Mouse (Mus musculus) kidney, postnatal 36 days (tissue): ENCODE measurements around the gene Pecam1.
A peak's percentile ranks its signal among the peaks of the same experiment; 100 is the strongest.
"Not testable (repeated sequence)": the region's sequence is repeated elsewhere in the genome, so short reads cannot be mapped to it uniquely, and the experiment has no call there.

Experiments
- DNase-seq, 2 experiments: peaks; one replicate each; pipeline ENCODE4 v3.0.0; 2021 to 2022; ENCODE audit warnings: mixed read lengths in 2 of 2

The Pecam1 gene

DNA sequence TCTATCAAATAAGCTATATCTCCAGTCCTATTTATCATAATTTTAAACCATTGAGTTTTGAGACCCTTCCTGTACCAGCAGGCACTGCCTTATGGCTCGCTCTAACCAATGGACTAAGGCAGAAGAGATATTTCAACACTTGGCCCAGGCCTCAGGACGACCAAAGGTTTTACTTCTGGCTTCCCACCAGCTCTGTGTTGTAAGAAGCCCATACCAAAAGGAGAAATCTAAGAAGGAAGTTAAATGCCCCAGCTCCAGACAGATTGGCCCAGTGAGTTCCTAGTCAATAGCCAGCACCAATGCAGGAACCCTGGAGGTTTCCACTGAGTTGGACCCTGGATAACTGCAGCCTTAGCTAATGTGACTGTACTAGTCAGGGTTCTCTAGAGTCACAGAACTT lies 126.8 kb downstream of the Pecam1 start:
- DNase-seq = no peak

DNA sequence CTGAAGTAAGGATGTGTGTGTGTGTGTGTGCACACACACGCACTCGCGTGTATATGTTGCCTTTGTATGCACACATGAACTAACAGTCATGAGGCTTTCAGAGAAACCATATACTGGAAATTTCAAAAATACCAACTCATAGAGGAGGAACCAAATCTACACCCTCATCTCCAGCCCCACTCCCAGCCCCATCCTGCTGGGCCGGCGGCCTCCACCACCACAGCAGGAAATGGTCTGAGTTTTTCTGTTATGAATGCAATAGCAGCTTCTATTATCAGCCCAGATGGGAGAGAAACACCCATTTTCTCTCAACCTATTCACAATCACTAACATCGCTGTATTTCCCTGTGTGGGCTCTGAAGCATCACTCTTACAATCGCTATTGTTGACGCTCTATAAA lies 128.4 kb downstream of the Pecam1 start:
- no peak for DNase-seq

DNA sequence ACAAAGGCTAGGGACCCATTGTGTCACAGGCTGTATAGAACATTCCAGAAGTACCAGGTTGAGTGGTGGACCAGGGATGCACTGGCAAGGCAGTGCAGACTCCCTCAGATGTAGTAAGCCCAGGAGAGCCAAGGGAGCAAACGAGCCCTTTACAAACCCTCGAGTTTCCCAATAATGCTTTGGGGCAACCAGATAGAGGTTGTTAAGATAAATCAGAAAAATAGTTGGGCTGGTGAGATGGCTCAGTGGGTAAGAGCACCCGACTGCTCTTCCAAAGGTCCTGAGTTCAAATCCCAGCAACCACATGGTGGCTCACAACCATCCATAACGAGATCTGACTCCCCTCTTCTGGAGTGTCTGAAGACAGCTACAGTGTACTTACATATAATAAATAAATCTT lies 131.7 kb downstream of the Pecam1 start:
- DNase-seq = not testable (repeated sequence)

DNA sequence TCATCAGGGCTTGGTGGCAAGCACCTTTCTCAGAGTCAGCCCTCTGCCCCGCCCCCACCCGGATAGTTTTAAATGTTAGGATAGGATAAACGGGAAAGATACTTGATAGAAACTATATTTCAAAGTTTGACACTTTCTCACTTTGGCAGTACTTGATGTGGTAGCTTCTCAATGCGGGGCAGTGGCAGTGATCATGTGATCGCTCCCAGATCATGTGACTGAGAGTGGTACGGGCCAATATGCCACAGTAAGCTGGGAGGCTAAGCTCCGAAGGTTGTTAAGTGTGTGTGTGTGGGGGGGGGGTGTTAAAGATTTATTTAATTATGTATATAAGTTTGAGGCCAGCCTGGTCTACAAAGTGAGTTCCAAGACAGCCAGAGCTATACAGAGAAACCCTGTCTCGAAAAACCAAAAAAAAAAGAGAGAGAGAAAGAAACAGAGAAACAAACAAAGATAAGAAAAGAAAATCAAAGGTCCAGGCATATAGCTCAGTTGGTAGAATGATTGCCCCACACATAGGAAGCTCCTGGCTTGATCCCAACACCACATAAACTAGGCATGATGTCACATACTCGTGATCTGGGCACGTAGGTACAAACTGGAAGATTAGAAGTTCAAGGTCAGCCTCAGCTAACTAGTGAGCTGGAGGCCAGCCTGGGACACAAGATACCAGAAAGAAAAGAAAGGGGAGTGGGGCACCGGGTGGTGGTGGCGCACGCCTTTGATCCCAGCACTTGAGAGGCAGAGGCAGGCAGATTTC lies 132.4 kb downstream of the Pecam1 start:
- DNase-seq = peak in 1 of 2 experiments; percentile 34

DNA sequence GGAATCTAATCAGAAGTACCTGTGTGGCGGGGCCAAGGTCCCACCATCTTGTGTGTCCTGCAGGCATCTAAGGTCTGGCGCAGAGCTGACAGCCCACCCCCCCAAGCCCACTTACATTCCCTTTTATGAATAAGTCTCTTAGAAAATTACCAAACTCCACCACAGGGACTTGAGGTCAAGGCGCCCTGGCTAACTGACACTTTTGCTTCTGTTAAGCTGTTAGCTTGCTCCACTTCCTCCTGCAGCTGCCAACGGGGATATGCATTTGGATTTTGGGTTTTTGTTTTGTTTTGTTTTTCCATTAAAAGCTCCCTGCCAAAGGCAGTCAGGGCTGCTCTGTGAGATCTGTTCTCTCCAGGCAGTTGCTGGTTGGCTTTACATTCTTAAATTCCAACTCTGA lies 134.9 kb downstream of the Pecam1 start:
- no peak for DNase-seq

DNA sequence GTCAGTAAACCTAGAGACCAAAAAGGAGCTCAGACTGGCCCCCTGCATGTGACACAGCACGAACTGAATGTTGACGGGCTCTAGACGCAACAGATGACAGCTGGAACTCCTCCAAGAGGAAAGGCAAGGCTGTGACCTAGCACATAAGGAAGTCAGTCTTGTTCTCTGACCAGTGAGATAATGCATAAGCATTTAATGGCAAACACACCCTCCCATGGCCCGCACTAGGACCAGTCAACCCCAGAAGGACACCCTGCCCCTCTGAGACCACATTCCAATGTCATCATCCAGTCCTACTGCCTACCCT lies 136.1 kb downstream of the Pecam1 start:
- no peak for DNase-seq

DNA sequence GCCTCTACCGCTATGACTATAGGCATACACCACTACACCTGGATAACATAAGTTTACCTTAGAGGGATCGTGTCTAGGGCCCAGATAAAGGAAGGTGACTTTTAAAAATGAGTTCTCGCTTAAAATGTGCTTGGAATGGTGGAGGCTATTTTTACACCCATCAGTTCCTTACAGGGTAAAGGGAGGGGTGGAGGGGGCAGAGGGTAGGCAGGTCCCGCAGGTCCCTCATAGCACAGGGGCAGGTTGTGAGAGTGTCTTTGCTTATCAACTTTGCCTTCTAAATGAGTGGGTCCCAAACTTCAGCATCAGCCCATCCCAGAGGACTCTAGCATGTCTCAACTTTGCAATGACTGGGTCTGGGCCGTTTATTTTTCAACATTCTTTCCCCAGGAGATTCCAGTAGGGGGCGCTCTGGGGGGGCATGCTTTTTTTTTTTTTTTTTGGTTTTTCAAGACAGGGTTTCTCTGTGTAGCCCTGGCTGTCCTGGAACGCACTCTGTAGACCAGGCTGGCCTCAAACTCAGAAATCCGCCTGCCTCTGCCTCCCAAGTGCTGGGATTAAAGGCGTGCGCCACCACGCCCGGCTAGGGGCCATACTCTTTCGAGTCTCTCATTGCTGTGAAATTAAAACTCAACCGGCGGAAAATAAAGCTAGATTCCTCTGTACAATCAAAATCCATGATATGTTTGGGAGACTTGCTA lies 136.6 kb downstream of the Pecam1 start:
- peak in 1 of 2 experiments; percentile 33 for DNase-seq

DNA sequence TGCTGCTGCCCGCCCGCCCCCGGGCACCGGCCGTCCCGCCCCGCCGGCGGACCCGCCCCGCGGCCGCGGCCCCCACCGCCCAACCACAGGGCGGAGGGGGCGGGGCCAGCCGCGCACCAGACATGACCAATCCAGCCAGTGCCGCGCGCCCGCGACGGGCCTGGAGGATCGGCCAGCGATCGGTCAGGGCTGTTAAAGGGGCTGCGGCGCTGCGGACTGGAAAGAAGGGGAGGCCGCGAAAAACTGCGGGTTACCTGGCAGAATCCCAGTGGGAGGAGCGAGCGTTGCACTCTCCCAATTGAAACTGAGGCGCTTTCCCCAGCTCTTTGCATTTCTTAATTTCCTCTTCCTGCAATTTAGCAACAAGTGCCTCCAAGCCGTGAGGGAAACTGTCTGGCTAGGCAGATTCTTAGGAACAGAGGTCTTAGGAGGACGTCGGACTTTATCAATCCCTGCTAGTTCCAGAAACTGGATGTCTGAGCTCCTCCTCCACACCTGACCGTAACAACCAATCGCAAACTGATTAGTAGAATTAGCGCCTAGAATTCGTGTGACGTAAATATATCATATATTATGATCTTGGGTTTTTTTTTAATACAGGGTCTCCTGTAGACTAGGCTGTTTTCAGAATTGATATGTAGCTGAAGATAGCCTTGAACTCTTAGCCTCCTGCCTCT lies 137.3 kb downstream of the Pecam1 start, which contains the start of gene Tex2:
Gene Tex2, minus strand, starts transcription at position 463 of the 677 bp plus-strand sequence.
- peak; percentile 99 for DNase-seq

DNA sequence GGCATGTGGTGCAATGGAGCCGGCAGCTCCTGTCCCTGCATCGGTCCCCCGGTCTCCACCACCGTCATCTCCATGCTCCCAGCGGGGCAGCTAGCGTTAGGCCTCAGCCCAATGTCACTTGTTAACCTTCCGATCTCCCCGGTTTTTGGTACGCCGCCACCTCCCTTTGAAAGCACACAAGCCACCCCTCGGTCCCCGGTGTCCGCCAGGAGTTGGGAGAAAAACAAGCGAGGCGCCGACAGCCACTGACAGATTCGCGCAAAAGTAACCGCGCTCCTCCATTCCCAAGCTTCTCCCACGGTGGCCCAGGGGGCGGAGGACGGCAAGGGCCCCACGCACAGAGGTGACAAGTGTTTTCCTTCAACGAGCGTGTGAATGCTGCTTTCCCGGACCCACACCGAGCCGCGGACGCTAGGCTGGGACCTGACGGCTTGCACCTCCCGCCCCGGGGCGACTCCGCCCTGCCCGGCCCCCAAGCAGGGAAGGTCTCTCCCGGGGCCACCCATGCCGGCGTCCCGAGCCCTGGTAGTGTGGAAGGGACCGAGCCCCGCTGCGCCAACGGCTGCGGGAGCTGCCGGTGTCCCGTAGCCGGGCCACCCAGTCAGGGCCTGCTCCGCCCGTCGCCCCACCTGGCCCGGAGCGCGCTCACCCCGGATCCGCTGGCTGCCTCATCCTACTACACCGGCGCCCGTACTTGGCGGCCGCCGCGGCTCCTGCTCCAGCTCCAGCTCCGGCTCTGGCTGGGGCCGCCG lies 138.0 kb downstream of the Pecam1 start:
- peak; percentile 56 to 80 for DNase-seq

DNA sequence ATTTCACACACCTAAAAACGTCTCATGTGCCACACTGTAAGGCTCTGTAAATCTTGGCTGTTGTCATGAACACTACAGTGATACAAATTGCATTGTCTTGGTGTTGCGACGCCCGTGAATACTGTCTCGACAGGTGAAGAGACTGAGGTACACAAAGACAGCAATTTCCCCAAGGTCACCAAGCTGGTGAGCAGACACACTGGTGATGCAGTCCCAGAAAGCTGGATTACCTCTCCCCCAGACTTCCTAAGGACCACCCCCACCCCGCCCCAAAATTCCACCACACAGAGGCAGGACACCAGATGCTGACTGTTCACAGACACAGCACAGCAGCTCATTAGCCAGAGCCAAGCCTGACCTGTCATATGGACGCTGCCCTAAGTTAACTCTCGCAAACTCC lies 140.7 kb downstream of the Pecam1 start:
- no peak for DNase-seq

DNA sequence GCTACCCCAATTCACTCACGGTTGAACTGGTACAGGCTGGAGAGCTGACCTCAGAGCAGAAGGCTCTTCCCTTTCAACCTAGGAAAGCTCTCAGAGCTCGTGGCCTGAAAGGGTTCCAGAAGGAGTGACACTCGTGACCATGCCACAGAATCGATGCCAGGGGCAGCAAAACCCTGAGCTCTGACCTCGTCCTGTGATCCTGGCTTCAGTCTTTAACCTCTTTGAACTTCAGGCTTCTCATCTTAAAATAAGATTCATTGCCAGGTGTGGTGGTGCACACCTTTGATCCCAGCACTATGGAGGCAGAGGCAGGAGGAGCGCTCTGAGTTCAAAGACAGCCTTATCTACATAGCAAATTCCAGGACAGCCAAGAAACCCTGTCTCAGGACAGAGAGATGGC lies 143.1 kb downstream of the Pecam1 start:
- DNase-seq = peak in 1 of 2 experiments; percentile 14

DNA sequence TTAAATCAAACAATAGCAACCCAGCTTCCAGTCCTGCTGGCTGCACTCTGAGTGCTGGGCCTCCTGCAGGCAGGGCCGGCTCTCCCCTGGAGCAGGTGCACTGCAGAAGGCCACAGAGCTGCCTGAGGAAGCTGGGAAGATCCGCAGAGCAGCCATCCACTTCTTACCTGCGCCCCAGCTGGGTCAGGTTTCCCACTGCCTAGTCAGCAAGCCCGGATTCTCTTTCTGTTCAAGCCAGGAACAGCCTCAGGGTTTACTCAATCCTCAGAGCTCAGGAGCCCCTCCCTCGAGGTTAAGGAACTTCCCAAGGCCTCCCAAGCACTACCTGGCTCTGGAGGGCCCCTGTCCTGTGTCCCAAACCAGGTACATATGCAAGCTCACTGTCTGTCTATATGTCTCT lies 144.4 kb downstream of the Pecam1 start:
- peak in 1 of 2 experiments; percentile 21 for DNase-seq
